Mouse (Mus musculus) liver, adult 2 months (tissue): ENCODE measurements around the gene Cdc42ep3. TPM values are rescaled to one million over a fixed set of nuclear protein-coding genes. Genes with fewer than 3 reads are reported as not detected.

ENCODE experiments used
- DNase-seq: peaks from one replicate; pipeline ENCODE4 v3.0.0-alpha.2; 2011; ENCODE audit warnings: low read depth, low spot score; ENCODE audit errors: extremely low read depth
- H3K27ac ChIP-seq: fragments of 200-500 bp; replicated peaks from 2 replicates; pipeline ENCODE4 v1.5.1; 2012; ENCODE audit warnings: low read depth, mild to moderate bottlenecking, control low read depth, inconsistent platforms, low read length; ENCODE audit not compliant: insufficient read depth
- H3K27me3 ChIP-seq: fragments of 200-500 bp; 2 replicates; pipeline ENCODE4 v1.6.1; 2012; ENCODE audit warnings: mild to moderate bottlenecking, moderate library complexity, low read length, inconsistent platforms; ENCODE audit not compliant: control insufficient read depth, insufficient read depth
- H3K36me3 ChIP-seq: fragments of 200-500 bp; 2 replicates; pipeline ENCODE4 v1.6.1; 2012; ENCODE audit warnings: low read length, inconsistent platforms; ENCODE audit not compliant: control insufficient read depth, insufficient read depth
- H3K4me1 ChIP-seq: fragments of 200-500 bp; 2 replicates; pipeline ENCODE4 v1.6.1; 2011; ENCODE audit warnings: low read length; ENCODE audit not compliant: control insufficient read depth, insufficient read depth
- H3K4me3 ChIP-seq: fragments of 200-500 bp; 2 replicates; pipeline ENCODE4 v1.5.1; 2011; ENCODE audit warnings: low read depth, mild to moderate bottlenecking, control low read depth, low read length, moderate library complexity; ENCODE audit not compliant: insufficient read depth
- H3K79me2 ChIP-seq: fragments of 200-500 bp; 2 replicates; pipeline ENCODE4 v1.6.1; 2012; ENCODE audit warnings: inconsistent platforms, mild to moderate bottlenecking, low read length, moderate library complexity; ENCODE audit not compliant: control insufficient read depth, insufficient read depth
- H3K9ac ChIP-seq: fragments of 200-500 bp; 2 replicates; pipeline ENCODE4 v1.6.1; 2012; ENCODE audit warnings: low read depth, mild to moderate bottlenecking, control low read depth, inconsistent platforms, low read length
- CTCF ChIP-seq: fragments of 200-500 bp; IDR thresholded peaks from 2 replicates; pipeline ENCODE4 v1.5.1; 2011; ENCODE audit warnings: low read depth, low read length, control low read depth
- POLR2A ChIP-seq: fragments of 200-500 bp; IDR thresholded peaks from 2 replicates; pipeline ENCODE4 v1.6.1; 2011; ENCODE audit warnings: low read length, control low read depth; ENCODE audit not compliant: insufficient read depth; ENCODE audit errors: extremely low read depth
- WGBS: fragments of 180-500 bp; shearing (Covaris S2); methylation state at CpG from one replicate; pipeline ENCODE4 v1.1.7; 2018; 5-methylcytosine and 5-hydroxymethylcytosine counted together
- polyA plus RNA-seq: library from polyadenylated mRNA; depleted of rRNA; stranded (reverse); fragments of >200 nt; gene quantifications from 2 replicates; pipeline ENCODE4 v1.2.3, GENCODE M21; 2012
- total RNA-seq: library from RNA; depleted of rRNA; stranded (reverse); fragments of >200 nt; gene quantifications from 2 replicates; pipeline ENCODE4 v1.2.3, GENCODE M21; 2014

Cdc42ep3 gene
- total and polyA plus RNA-seq, 2 experiments: 0.87 to 1.0 TPM

GRCm38 (mm10) chr17:79303744-79304497, 51.0 kb downstream of the Cdc42ep3 start:
- no peak for TF ChIP-seq CTCF
- no peak for TF ChIP-seq POLR2A
- no peaks in the 10 kb centered on the region for H3K36me3 ChIP-seq
- H3K4me3 ChIP-seq: no peak overlapping the region
- H3K9ac ChIP-seq: no peak overlapping the region
- no peaks in the 10 kb centered on the region for H3K27me3 ChIP-seq
- no peaks in the 10 kb centered on the region for H3K4me1 ChIP-seq
- H3K79me2 ChIP-seq: no peaks in the 10 kb centered on the region
- 85% methylated on average over 17 of the region's 17 CpGs for WGBS
- H3K27ac ChIP-seq: no peak overlapping the region
- DNase-seq: no peak

DNA sequence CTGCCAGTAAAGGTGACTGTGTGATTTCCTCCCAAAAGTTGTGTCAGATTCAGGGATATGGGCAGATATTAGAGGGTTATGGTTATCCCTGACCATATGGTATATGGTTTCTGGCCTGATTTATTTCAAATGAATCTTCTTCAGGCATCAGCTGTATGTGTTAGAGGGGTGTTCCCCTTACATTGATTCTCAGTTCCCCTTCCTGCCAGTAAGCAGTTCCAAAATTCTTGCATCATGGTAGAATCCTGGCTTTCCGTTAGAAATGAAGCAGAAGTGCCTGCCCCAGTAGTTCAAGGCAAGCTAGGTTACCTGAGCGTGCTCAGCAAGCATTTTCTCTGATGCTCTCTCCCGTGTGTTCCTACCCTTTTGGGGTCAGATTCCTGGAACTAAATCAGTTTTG, 51.7 kb downstream of the Cdc42ep3 start:
- no peaks in the 10 kb centered on the region for H3K79me2 ChIP-seq
- no peak for TF ChIP-seq CTCF

DNA sequence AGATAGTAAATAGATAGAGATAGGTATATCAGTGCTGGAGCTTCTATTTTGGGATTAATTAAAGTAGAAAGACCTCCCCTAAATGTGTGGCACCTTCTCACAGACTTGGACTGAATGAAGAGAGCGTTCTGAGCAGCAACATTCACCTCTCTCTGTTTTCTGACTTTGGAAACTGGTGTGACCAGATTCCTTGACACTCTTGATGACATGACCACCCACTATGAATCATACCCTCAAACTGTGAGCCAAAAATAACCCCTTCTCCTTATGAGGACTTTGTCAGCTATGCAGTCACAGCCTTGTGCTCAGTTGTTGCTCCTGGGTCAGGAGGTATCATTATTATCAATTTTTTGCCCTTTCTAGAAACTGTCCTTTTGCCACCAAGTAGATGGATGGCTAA, 55.0 kb downstream of the Cdc42ep3 start:
- no peak for DNase-seq
- Histone ChIP-seq H3K79me2 (no peaks in the 10 kb centered on the region), H3K27me3 (no peaks in the 10 kb centered on the region), H3K36me3 (no peaks in the 10 kb centered on the region), H3K9ac (no peak overlapping the region), H3K27ac (no peak overlapping the region), H3K4me1 (no peaks in the 10 kb centered on the region), H3K4me3 (no peak overlapping the region)
- 94% methylated on average over 1 of the region's 1 CpGs for WGBS
- TF ChIP-seq POLR2A (no peak), CTCF (no peak)

More for the DNA sequence above, 51.7 kb downstream of the Cdc42ep3 start:
- no peaks in the 10 kb centered on the region for H3K4me1 ChIP-seq
- no peak overlapping the region for H3K27ac ChIP-seq
- no peaks in the 10 kb centered on the region for H3K36me3 ChIP-seq
- no peak for DNase-seq
- 75% methylated on average over 3 of the region's 3 CpGs for WGBS
- H3K4me3 ChIP-seq: no peak overlapping the region
- no peak overlapping the region for H3K9ac ChIP-seq
- no peaks in the 10 kb centered on the region for H3K27me3 ChIP-seq

- Histone ChIP-seq H3K4me3 (no peak overlapping the region), H3K27ac (no peak overlapping the region), H3K27me3 (no peaks in the 10 kb centered on the region), H3K4me1 (no peaks in the 10 kb centered on the region), H3K9ac (no peak overlapping the region), H3K36me3 (no peaks in the 10 kb centered on the region), H3K79me2 (no peaks in the 10 kb centered on the region)
- TF ChIP-seq POLR2A: no peak
- no peak for DNase-seq
Measured at GRCm38 (mm10) chr17:79298968-79299367, 55.9 kb downstream of the Cdc42ep3 start.

DNA sequence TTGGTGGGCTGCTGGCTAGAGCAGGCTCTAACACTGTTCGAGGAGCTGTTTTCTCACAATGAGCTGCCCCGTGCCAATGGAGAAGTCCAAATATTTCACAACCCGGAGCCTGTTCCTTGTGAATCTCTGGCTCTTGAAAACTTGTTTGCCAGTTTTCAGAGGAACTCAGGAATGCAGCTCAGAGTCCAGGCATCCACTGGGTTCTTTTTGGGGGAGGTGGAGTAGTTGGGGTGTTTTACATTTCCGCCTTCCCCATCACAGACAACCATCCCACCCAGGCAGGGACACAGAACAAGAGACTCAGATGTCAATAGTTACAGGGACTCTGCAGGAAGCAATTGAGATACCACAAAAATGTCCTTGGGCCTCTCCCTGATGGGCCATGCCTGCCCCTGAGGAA, 59.0 kb downstream of the Cdc42ep3 start:
- Histone ChIP-seq H3K36me3 (no peaks in the 10 kb centered on the region), H3K4me1 (no peaks in the 10 kb centered on the region), H3K27me3 (no peaks in the 10 kb centered on the region), H3K4me3 (no peak overlapping the region), H3K79me2 (no peaks in the 10 kb centered on the region), H3K9ac (no peak overlapping the region), H3K27ac (no peak overlapping the region)
- 64% methylated on average over 4 of the region's 4 CpGs for WGBS
- TF ChIP-seq CTCF: no peak
- TF ChIP-seq POLR2A: no peak
- no peak for DNase-seq

GRCm38 (mm10) chr17:79291672-79292071, 63.2 kb downstream of the Cdc42ep3 start:
- Histone ChIP-seq H3K36me3 (no peaks in the 10 kb centered on the region), H3K4me1 (no peaks in the 10 kb centered on the region), H3K27me3 (peaks cover 4% of the 10 kb centered on the region; the same call in 1 of the 2 replicates), H3K9ac (no peak overlapping the region), H3K27ac (no peak overlapping the region), H3K4me3 (no peak overlapping the region), H3K79me2 (no peaks in the 10 kb centered on the region)
- 66% methylated on average over 5 of the region's 5 CpGs for WGBS
- no peak for DNase-seq
- TF ChIP-seq CTCF (no peak), POLR2A (no peak)
